Mouse (Mus musculus): Measurements from ENCODE around the gene Hsd11b1. TPM values are rescaled to one million over a fixed set of nuclear protein-coding genes. Genes with fewer than 3 reads are reported as not detected.

The Hsd11b1 gene
- total and polyA plus RNA-seq, 2 experiments from 2014 or later = 1.6 to 7.3 TPM

DNA sequence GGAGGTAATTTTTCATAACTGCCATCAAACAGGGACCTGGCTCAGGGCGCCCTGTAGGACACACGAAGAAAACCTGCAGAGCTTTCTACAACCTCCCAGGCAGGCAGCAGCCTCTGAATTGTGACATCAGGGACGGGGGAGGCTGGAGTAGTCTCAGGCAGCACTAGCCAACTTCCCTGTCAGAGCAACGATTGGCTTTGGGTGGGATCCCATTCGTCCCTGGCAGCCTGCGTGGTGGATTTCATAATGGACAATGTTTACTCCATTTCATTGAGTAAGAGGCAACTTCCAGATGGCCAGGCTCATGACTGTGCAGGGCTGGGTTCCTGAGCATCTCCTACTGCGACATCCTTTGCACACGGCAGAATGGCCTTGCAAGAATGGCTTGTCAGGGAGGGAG lies 21.6 kb downstream of the Hsd11b1 start:
- TF ChIP-seq CTCF (IDR thresholded peaks at IDR 0.05; ENCODE audit: low read depth) (no peak), EP300 (IDR thresholded peaks at IDR 0.05; ENCODE audit: low read depth) (no peak)
- ATAC-seq (ENCODE audit: insufficient read depth, low read depth) (peak; percentile 48), DNase-seq (ENCODE audit: low spot score) (no peak)
- WGBS = 67% methylated on average over 8 of the region's 8 CpGs
- Histone ChIP-seq H3K4me1 (ENCODE audit: control insufficient read depth, insufficient read depth) (0 out of 2 replicates have a peak, but pooled peaks cover 15% of the 10 kb centered on the region), H3K4me3 (ENCODE audit: low read depth, low read length) (no peak overlapping the region), H3K36me3 (replicated peaks; ENCODE audit: control insufficient read depth, insufficient read depth, low read length) (no peaks in the 10 kb centered on the region), H3K27me3 (ENCODE audit: control insufficient read depth, insufficient read depth, low read length) (no peaks in the 10 kb centered on the region), H3K27ac (ENCODE audit: low read depth) (no peak overlapping the region), H3K4me2 (ENCODE audit: low read depth, low read length) (no peak overlapping the region), H3K9me3 (replicated peaks; ENCODE audit: control insufficient read depth, low read length) (no peaks in the 10 kb centered on the region), H3K9ac (replicated peaks; ENCODE audit: low read depth, low read length) (no peak overlapping the region)

DNA sequence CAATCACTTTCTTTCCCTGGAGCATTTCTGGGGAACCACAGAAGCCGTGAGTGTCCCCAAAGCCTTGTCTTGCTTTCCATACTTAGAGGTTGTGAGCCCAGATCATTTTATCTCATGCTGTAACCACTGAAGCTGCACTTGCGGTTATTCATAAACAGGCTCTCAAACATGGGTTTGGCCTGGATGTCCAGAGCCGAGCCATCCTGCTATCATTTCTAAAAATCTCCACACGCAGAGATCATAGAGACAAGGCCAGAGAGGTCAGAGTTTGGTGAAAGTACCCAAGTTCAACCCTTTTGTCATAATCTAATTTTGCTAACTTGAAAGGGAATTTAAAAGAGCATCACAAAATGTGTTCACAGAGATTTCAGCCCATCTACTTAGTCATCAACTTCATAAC lies 22.4 kb downstream of the Hsd11b1 start:
- TF ChIP-seq EP300 (IDR thresholded peaks at IDR 0.05; ENCODE audit: low read depth) (no peak), CTCF (IDR thresholded peaks at IDR 0.05; ENCODE audit: low read depth) (no peak)
- no peaks in the 10 kb centered on the region for H3K36me3 ChIP-seq (replicated peaks; ENCODE audit: control insufficient read depth, insufficient read depth, low read length)
- no peak overlapping the region for H3K4me3 ChIP-seq (ENCODE audit: low read depth, low read length)
- no peak overlapping the region for H3K4me2 ChIP-seq (ENCODE audit: low read depth, low read length)
- H3K27ac ChIP-seq (ENCODE audit: low read depth) = no peak overlapping the region
- WGBS = 84% methylated on average over 4 of the region's 4 CpGs
- ATAC-seq (ENCODE audit: insufficient read depth, low read depth) = no peak
- DNase-seq (ENCODE audit: low spot score) = no peak
- no peak overlapping the region for H3K9ac ChIP-seq (replicated peaks; ENCODE audit: low read depth, low read length)
- H3K27me3 ChIP-seq (ENCODE audit: control insufficient read depth, insufficient read depth, low read length) = no peaks in the 10 kb centered on the region
- no peaks in the 10 kb centered on the region for H3K9me3 ChIP-seq (replicated peaks; ENCODE audit: control insufficient read depth, low read length)
- H3K4me1 ChIP-seq (ENCODE audit: control insufficient read depth, insufficient read depth) = 0 out of 2 replicates have a peak, but pooled peaks cover 15% of the 10 kb centered on the region

DNA sequence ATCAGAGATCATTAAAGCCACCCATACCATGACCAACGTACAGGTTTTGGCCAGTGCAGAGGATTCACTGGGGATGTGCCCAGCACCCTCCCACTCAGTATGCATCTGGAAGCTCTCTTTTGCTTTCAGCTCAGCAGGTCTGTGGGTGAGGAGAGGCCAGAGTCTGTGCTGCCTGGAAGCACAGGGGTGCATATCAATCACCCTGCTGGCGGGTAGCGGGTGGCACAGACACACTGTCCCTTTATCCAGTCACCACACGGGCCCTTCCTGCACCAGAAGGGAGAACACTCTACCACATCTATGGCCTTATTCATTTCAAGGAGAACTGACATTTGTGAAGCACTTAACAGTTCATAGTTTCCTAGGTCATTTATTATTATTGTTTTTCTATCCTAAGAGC lies 25.4 kb downstream of the Hsd11b1 start:
- no peak for DNase-seq (ENCODE audit: low spot score)
- Histone ChIP-seq H3K4me3 (ENCODE audit: low read depth, low read length) (no peak overlapping the region), H3K9ac (replicated peaks; ENCODE audit: low read depth, low read length) (no peak overlapping the region), H3K9me3 (replicated peaks; ENCODE audit: control insufficient read depth, low read length) (no peaks in the 10 kb centered on the region), H3K36me3 (replicated peaks; ENCODE audit: control insufficient read depth, insufficient read depth, low read length) (no peaks in the 10 kb centered on the region), H3K27ac (ENCODE audit: low read depth) (no peak overlapping the region), H3K4me2 (ENCODE audit: low read depth, low read length) (no peak overlapping the region), H3K27me3 (ENCODE audit: control insufficient read depth, insufficient read depth, low read length) (no peaks in the 10 kb centered on the region), H3K4me1 (ENCODE audit: control insufficient read depth, insufficient read depth) (0 out of 2 replicates have a peak, but pooled peaks cover 4% of the 10 kb centered on the region)
- WGBS = 49% methylated on average over 4 of the region's 4 CpGs
- no peak for ATAC-seq (ENCODE audit: insufficient read depth, low read depth)
- TF ChIP-seq CTCF (IDR thresholded peaks at IDR 0.05; ENCODE audit: low read depth) (no peak), EP300 (IDR thresholded peaks at IDR 0.05; ENCODE audit: low read depth) (no peak)

DNA sequence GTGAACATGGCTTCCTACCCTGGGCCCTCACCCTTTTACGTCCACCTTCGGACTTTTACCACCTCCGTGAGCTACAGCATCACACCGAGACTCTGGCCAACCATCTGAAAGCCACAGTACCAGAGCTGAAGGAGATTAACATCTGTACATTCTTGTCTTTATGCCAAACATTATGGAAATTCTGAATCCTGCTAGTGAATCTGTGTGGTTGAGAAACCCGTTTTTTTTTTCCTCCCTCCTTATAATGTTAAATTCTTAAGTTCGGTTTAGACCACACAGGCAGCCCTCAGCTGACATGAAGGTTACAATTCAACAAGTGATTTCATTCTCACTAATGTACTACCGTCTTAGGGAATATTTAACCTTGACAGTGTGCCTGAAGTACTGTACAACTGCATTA lies 28.9 kb downstream of the Hsd11b1 start:
- H3K27ac ChIP-seq (ENCODE audit: low read depth) = no peak overlapping the region
- ATAC-seq (ENCODE audit: insufficient read depth, low read depth) (no peak), DNase-seq (ENCODE audit: low spot score) (no peak)
- no peaks in the 10 kb centered on the region for H3K27me3 ChIP-seq (ENCODE audit: control insufficient read depth, insufficient read depth, low read length)
- TF ChIP-seq EP300 (IDR thresholded peaks at IDR 0.05; ENCODE audit: low read depth) (no peak), CTCF (IDR thresholded peaks at IDR 0.05; ENCODE audit: low read depth) (no peak)
- H3K4me2 ChIP-seq (ENCODE audit: low read depth, low read length) = no peak overlapping the region
- no peak overlapping the region for H3K9ac ChIP-seq (replicated peaks; ENCODE audit: low read depth, low read length)
- H3K4me3 ChIP-seq (ENCODE audit: low read depth, low read length) = no peak overlapping the region
- no peaks in the 10 kb centered on the region for H3K4me1 ChIP-seq (ENCODE audit: control insufficient read depth, insufficient read depth)
- 77% methylated on average over 7 of the region's 7 CpGs for WGBS
- no peaks in the 10 kb centered on the region for H3K36me3 ChIP-seq (replicated peaks; ENCODE audit: control insufficient read depth, insufficient read depth, low read length)
- no peaks in the 10 kb centered on the region for H3K9me3 ChIP-seq (replicated peaks; ENCODE audit: control insufficient read depth, low read length)

DNA sequence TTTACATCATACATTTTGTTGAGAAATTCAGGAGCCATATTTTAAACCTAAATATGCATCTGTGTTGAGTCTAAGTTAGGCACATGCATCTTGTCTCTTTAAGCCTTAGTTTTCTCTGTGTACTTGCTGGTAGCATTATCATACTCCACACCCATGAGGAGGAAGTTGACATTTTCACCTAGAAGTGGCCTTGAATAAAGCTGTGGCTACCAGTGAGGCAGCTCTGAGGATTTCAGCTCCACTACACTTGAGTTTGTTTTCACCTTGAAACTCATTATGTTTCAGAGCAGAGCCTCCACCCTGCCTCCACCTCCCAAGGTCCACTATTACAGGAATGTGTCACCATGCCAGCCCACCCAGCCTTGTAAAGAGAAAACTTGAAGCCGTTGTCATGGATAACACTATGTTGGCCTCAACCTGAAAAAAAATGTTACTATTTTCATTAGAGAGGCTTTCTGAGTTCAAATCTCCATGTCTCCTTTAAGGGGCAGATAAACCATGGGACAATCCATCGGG lies 29.7 kb downstream of the Hsd11b1 start:
- Histone ChIP-seq H3K27me3 (ENCODE audit: control insufficient read depth, insufficient read depth, low read length) (no peaks in the 10 kb centered on the region), H3K4me3 (ENCODE audit: low read depth, low read length) (no peak overlapping the region), H3K9ac (replicated peaks; ENCODE audit: low read depth, low read length) (no peak overlapping the region), H3K36me3 (replicated peaks; ENCODE audit: control insufficient read depth, insufficient read depth, low read length) (no peaks in the 10 kb centered on the region), H3K27ac (ENCODE audit: low read depth) (no peak overlapping the region), H3K9me3 (replicated peaks; ENCODE audit: control insufficient read depth, low read length) (no peaks in the 10 kb centered on the region), H3K4me1 (ENCODE audit: control insufficient read depth, insufficient read depth) (no peaks in the 10 kb centered on the region), H3K4me2 (ENCODE audit: low read depth, low read length) (no peak overlapping the region)
- 81% methylated on average over 2 of the region's 2 CpGs for WGBS
- ATAC-seq (ENCODE audit: insufficient read depth, low read depth) (no peak), DNase-seq (ENCODE audit: low spot score) (no peak)
- TF ChIP-seq CTCF (IDR thresholded peaks at IDR 0.05; ENCODE audit: low read depth) = no peak
- TF ChIP-seq EP300 (IDR thresholded peaks at IDR 0.05; ENCODE audit: low read depth) = no peak

DNA sequence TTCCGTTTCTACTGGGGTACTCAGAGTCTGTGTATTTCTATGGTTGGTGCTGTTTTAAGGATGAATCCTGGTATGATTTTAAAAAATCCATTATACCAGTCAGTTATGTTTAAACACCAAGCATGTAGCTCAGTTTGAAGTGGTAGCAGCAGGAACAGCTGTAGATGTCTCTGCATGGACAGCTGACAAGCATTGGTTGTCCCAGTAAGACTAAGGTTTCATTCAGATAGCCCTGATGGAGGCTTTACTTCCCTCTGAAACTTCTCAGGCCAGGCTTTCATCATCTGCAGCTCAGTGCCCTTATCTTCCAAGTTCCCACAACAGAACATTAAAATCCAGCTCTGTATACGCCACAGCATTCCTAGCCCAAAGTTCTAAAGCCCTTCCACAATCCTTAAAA lies 31.1 kb downstream of the Hsd11b1 start:
- ATAC-seq (ENCODE audit: insufficient read depth, low read depth) (no peak), DNase-seq (ENCODE audit: low spot score) (no peak)
- Histone ChIP-seq H3K4me1 (ENCODE audit: control insufficient read depth, insufficient read depth) (no peaks in the 10 kb centered on the region), H3K9me3 (replicated peaks; ENCODE audit: control insufficient read depth, low read length) (no peaks in the 10 kb centered on the region), H3K4me3 (ENCODE audit: low read depth, low read length) (no peak overlapping the region), H3K27me3 (ENCODE audit: control insufficient read depth, insufficient read depth, low read length) (no peaks in the 10 kb centered on the region), H3K4me2 (ENCODE audit: low read depth, low read length) (no peak overlapping the region), H3K27ac (ENCODE audit: low read depth) (no peak overlapping the region), H3K9ac (replicated peaks; ENCODE audit: low read depth, low read length) (no peak overlapping the region), H3K36me3 (replicated peaks; ENCODE audit: control insufficient read depth, insufficient read depth, low read length) (no peaks in the 10 kb centered on the region)
- 76% methylated on average over 2 of the region's 2 CpGs for WGBS
- no peak for TF ChIP-seq EP300 (IDR thresholded peaks at IDR 0.05; ENCODE audit: low read depth)
- TF ChIP-seq CTCF (IDR thresholded peaks at IDR 0.05; ENCODE audit: low read depth) = no peak

Data from heart, postnatal 0 days (tissue).